Mouse (Mus musculus) cerebellum, postnatal 36 days (tissue): ENCODE measurements around the gene Epm2a.
"Not testable (repeated sequence)": the region's sequence is repeated elsewhere in the genome, so short reads cannot be mapped to it uniquely, and the experiment has no call there.

ENCODE experiments used
- DNase-seq, 2 experiments: peaks; one replicate each; pipeline ENCODE4 v3.0.0; 2021 to 2022; ENCODE audit warnings: mixed read lengths in 2 of 2

Epm2a gene

DNA sequence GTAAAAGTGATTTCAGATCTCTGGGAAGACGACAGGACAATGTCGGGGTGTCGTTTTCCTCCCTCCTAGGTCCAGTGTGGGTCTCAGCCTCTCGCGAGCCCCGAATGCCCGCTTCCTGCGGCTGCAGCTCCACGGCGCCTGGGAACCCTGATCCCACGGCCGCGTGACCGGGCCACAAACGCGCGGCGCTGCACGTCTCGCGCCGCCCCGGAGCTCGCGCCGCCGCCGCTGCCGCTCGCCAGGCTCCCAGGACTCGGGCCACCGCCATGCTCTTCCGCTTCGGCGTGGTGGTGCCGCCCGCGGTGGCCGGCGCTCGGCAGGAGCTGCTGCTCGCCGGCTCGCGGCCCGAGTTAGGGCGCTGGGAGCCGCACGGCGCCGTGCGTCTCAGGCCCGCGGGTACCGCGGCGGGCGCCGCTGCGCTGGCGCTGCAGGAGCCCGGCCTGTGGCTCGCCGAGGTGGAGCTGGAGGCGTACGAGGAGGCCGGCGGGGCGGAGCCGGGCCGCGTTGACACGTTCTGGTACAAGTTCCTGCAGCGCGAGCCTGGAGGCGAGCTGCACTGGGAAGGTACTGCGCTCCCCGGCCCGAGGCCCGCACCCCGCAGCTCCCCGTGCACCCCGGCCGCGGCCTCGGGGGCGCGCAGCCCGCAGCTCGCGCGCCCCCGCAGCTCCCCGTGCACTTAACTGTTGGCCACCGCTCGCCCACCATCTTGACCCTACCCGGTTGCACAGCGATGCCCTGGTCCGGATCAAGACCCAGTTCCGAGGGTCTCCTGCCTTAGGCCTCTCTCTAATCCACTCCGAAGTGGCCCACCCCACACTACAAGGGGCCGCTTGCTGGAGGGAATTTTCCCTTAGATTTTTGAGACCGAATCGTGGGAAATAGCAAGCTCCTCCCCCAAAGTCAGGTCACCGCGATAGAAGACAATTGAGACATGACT is at the start of gene Epm2a:
Epm2a (plus strand) TSS at position 200 of the 937 bp plus-strand sequence.
- DNase-seq = peak; percentile 75 to 76

DNA sequence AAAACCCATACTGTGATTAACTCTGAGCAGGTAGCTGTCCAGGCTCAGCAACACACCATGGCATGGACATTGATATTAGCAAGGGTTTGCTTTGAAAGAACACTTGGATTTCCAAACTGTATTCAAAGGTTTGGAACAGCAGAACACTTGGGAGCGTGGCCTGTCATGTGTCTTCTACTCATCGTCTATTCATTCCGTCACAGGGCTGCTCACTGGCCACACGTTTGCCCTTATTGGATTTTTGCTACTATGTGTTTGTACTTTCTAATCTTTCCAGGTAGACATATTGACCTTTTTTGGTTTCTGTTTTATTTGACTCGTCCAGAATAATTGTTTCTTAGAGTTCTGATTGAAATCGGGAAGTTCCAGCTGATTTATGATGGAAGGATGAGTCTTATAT is 44.8 kb upstream of the Epm2a start:
- no peak for DNase-seq

DNA sequence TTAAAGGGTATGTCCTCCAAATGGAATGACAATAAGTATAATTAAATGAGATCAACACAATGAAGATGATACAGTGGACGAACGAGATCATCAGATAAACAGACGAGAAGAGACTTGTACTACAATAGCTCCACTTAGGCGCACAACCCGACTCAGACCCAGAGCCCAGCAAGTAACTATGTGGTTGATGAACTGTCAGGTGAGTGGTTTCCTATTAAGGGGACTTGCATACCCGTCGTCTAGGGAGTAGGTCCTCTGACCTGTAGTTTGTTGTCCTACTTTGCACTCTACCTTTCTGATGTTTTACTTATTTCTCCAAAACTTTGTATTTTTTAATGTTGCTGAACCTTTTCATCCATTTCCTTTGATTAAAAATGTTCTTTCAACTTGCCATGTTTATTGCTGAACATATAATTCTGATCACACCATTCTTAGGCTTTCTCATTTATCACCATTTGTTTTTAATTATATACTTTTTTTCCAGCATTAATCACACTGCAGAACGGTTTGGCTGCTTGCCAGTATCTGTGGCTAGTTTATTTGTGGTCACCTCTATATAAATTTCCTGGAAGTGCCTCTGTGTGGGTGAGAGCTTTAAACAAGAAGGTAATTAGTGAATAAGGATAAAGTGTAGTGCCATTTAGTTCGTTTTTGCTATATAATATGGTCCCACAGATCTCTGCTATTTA is 37.7 kb upstream of the Epm2a start:
- DNase-seq = no peak

DNA sequence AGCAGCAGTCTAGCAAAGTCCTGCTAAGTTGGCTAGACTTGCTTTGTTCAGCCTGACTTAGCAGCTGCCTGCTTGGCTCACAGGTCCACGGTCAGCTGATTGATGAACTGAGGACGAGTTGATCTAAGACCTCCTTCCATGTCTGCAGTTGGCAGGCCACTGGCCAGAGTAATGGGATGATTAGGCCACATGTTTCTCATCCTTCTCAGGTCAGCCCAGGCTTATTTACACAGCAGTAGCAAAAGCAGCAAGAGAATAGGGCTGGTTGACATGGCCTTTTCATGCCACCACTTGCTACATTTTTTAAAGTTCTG is 37.2 kb upstream of the Epm2a start:
- no peak for DNase-seq

DNA sequence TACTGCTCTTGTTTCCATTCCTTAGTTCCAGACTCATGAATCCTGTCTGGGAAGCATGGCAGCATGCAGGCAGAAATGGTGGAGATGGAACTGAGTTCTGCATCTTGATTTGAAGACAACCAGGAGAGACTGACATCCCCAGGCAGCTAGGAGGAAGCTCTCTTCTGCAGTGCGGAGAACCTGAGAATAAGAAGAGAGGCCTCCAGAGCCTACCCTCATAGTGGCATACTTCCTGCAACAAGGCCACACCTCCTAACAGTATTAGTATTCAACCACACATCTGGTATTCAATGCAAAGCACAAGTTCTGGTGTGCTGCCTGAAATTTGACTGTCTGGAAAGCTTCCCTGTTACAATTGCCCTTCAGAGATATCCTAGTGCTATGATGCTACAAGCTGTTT is 33.3 kb upstream of the Epm2a start:
- no peak for DNase-seq

DNA sequence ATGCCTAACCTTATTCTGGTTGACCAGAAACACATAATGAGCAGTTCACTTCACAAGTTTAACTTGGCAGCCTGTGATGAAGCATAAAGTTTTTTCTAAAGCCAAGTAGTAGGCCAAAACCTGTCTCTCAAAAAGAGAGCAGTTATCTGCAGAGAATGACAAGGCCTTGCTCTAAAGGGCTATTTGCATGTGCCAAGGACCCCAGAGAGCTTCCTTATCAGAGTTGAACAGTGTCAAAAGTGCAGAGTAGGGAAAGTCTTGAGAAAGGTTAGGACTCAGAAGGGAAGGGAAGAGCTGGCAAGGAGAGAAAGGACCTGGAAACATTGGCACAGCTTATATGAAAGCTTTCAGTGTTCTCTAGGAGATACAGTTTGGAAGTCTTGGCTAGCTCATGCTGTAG is 32.7 kb upstream of the Epm2a start:
- DNase-seq = no peak

DNA sequence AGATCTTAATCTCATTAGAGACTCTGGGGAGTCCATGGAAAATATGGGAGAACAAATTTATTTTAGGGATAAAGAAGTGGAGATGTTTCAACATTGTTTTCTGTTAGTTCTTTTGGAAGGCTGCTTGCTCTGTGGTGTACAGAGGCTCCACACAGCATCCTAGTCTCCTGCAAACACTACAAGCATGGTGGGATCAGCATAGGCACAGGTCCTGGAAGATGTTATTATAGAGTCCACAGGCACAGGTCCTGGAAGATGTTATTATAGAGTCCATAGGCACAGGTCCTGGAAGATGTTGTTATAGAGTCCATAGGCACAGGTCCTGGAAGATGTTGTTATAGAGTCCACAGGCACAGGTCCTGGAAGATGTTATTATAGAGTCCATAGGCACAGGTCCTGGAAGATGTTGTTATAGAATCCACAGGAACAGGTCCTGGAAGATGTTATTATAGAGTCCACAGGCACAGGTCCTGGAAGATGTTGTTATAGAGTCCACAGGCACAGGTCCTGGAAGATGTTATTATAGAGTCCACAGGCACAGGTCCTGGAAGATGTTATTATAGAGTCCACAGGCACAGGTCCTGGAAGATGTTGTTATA is 25.2 kb upstream of the Epm2a start:
- DNase-seq = not testable (repeated sequence)

DNA sequence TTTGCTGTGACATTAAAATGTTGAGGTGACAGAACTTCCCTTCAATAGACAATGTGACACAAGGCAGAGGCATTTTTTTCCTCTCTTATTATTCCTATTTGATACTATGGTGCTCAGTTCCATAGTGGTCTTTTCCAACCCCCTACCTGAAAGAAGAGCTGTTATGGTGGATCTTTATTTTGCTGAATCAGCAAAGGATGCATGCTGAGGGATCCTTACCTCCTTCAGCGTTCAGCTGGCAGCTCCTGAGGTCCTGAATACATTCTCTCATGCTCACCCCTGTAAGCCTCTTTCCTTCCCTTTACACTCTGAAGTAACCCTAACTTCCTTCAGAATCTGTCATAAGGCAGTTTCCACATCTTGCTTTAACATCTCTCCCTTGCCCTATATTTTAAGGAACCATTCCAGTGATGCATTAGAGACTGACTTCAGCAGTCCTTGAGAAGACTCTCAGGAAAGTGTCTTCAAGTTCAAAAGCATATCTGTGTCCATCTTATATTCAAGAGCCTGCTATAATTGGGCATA is 23.7 kb upstream of the Epm2a start:
- no peak for DNase-seq

DNA sequence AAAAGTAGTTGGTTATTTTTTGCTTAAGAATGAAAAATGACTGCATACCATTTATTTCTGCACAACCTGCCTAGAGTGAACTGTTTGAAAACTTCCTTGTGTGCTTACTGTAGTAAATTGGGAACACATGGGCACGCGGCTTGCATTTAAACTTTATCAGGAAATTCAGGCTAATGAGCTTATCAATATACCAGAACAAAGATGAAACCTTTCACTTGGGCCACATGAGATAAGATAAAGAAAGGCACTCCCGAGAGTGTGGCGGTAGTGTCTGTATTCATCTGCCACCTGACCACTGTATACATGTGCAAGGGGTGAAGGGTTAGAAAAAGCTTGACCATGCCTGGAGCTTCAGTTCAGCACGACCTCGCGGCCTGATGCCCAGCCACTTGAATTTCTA is 20.9 kb upstream of the Epm2a start:
- DNase-seq = no peak

DNA sequence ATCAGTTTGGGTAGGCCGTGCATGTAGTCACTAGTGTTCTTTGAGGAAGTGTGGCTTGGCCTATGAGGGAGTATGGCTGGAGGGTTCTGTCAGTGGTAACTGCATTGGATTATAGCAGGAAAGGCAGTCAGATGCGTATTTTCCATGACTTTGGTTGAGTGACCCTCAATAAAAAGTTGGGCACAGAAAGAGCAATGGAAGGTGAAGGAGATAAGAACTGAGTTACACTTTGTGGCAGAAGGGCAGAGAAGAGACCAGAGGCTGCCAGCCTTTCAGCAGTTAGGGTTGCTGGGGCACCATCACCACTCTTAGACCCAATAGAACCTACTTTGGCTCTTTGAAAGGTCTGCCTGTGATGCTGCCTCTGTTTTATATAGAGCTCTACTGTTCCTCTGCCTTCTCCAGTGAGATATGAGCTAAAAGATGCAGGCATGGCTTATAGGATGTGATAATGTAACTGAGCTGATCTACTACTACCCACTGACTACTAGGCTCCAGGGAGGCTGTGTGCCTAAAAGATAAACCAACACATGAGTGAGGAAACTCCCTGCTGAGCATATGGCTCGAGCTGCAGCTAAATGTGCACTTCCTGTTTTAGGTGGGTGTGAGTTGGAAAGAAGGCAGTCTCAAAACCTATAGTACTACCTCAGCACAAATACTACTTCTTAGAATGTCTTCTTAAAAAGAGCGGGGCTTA is 19.9 kb upstream of the Epm2a start:
- no peak for DNase-seq

DNA sequence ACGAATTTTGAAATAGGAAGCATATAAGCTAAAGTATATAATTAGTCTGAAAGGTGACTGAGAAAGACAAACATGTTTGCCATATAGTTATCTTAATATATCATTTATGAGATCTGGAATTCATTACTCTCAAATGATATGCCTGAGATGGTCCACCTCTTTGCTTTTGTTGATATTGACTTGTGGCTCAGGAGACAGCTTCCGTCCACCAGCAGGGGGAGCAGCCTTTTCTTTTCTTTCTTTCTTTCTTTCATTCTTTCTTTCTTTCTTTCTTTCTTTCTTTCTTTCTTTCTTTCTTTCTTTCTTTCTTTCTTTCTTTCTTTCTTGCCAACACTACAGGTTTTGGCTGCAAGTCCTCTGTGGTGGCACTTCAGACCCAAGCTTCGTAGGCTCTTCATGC is 16.7 kb upstream of the Epm2a start:
- DNase-seq = no peak

DNA sequence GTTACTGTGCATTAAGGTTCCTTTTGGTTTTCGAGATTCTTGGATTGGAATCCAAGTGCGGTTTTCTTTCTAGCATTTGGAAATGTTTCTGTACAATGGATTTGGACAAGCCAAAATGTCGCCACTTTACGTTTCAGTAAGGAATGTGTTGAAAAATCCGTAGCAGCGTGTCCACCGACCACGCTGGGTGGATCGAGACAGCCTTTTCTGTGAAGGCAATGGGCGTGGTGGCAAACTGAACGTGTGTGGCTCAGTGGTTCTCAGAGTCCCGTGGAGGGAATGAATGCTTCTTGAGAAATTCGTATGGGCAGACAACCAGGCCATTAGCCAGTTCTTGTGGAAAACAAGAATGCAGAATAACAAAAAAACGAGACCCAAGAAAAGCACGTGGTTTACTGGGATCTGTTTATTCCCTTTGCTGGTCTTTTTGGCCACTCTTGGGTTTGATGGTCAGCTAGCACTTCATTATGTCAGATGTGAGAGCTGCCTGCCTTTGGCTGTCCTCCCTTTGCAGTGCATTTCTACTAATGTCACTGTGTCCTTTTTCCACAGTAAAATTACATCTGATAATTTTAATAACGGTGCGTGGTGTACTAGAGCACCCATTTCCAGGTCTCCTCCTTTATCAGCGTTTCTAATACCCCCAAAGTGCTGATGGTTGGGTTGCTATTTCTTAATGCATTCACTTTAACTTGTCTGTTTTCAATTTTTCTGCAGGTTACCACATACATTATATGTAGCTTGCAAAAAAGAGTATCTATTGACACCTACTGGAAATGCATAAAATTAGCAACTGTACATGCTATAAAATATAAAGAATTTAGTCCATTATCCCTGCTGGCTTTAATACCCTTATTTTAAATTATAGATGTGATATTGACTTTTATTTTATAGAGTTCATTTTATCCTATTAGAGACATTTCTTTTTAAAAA is 1.6 kb downstream of the Epm2a start:
- DNase-seq = peak in 1 of 2 experiments; percentile 19

DNA sequence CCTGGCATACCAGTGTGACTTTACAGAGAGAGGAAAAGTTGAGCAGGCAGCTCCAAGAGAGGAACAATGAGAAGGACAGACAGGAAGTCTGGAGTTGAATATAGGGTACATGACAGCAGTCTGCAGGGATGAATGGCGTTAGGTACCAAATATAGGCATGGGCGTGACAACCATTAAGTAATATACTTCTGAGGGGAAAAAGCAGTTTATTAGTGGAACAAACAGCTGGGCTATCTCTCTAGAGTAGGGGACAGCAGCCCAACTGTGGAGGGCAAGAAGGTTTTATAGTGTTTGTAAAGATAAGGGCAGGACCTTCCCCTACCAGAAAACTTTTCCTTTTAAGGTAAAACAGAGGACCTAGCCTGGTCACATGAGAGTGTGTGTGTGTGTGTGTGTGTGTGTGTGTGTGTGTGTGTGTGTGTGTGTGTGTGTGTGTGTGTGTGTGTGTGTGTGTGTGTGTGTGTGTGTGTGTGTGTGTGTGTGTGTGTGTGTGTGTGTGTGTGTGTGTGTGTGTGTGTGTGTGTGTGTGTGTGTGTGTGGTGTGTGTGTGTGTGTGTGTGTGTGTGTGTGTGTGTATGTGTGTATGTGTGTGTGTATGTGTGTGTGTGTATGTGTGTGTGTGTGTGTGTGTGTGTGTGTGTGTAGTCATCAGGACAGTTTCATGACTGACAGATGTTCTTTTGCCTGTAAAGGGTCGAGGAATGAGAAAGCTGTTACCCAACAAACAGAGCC is 7.2 kb downstream of the Epm2a start:
- DNase-seq = not testable (repeated sequence)

DNA sequence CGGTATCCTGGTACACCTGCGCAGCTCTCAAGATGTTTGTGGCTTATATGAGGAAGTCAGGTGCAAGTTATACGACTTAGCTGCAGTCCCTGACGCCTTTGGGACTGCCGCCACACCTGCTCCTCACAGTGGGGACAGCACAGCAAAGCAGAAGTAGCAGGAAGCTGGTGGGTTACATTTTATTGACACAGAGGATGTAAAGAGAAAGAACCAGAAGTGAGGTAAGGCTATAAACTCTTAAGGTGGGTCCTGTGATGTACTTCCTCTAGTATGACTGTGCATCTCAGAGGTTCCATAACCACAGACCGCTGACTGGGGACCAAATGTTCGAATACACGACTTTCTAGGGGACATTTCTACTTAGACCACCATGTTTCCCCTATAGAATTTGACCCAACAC is 11.4 kb downstream of the Epm2a start:
- no peak for DNase-seq

DNA sequence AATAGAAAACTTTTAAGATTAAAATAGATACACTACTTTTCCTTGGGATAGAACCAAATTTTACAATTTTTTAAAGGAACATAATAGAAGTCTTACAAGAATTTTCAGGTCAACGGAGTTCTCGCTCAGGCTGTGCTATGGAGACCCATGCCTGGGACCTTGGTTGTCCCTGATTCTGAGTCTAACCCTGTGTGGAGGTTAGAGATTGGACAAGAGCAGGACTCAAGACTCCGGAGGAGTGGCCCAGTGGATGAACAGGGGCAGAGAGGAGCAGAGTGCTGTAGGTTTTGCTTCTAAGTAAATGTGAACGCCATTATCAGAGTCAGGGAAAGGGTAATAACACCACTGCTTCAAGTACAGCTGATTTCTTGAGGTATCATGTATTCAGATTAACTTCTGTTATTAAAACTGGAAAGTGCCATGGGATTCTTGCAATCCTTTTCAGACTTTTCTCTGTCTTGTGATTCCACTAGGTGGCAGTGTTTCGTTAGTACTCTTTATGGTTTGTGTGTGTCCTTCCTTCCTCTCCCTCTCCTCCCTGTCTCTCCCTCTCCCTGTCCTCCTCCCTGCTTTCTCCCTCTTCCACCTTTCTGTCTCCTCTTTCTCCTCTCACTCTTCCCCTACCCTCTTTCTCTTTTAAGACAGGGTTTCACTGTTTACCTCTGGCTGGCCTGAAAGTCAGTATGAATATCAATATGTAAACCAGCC is 18.9 kb downstream of the Epm2a start:
- no peak for DNase-seq

DNA sequence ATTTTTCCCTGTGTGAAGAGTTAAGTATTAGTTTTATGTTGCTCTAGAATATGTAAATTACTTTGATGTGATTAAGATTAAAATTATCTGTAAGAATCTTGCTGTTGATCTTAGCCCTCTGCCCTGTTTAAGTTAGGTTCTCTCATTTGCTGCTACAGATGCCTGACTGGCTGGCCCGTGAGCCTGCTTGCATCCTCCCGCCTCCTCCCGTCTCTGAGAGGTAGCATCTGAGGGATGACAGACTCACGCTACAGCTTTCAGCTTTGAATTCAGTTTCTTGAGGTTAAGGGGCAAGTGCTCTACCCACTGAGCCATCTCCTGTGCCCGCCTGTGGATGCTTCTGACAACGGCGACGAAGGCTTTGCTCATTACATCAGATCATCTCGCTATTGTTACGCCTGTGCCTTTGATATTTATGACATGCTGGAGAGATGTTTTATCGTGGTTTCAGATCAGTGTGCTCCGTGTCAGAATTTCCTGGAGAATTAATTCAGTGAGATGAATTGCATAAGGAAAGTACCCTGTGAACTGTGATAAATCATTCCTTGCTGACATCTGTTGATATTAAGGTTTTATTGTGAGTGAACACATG is 19.8 kb downstream of the Epm2a start:
- DNase-seq = no peak

DNA sequence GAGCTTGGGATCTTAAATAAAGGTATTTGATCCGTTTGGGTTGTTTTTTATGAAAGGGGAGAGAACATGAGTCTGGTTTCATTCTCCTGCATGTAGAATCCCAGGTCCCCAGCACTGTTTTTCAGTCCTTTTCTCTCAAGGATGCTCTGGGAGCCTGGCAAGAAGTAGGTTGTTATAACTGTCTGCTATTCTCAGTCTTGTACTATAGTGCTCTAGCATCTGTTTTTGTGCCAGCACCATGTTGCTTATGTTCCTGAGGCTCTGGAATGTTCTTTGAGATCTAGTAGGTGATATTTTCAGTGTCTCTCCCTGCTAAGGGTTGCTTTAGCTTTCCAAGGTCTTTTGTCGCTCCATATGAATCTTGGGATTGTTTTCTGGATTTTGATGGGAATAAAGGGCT is 38.1 kb downstream of the Epm2a start:
- DNase-seq = no peak

DNA sequence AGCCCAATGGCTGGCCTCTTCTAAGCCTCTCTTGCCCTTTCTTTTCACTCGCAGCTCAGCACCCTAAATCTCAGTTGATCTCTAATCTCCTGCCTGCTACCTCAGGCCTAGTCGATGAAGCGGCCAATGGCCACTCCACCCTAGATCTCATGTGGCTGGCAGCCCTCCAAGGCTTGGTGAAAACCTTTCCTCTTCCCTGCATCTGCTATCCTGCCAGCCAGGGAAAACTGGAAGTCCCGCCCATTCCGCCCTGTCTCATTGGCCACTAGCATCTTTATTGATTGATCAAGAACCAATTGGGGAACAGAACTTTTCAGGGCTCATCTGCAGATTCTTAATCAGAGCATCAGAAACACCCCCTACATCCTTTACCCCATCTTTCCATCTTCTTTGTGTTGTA is 67.7 kb downstream of the Epm2a start:
- DNase-seq = no peak

DNA sequence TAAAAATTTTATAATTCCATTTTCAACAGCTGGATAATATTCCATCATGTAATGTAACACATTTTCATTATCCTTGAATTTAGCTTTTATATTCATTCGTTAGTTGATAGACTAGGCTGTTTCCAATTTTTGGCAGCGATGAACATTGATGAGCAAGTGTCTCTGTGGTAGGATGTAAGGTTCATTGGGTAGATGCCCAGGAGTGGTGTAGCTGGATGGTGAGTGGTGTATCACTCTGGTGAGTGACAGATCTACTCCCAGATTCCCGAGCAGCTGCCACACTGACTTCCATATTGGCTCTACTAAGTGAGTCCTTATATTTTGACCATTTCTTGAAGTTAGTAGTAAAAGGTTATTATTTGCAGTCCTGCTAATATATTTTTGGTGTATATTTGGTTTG is 76.9 kb downstream of the Epm2a start:
- DNase-seq = no peak
